Mouse (Mus musculus): Measurements from ENCODE around the gene Atp1a1.

The Atp1a1 gene

GRCm38 (mm10) chr3:101592281-101593265 is 11.9 kb downstream of the Atp1a1 start:
- DNase-seq = no peak

DNA sequence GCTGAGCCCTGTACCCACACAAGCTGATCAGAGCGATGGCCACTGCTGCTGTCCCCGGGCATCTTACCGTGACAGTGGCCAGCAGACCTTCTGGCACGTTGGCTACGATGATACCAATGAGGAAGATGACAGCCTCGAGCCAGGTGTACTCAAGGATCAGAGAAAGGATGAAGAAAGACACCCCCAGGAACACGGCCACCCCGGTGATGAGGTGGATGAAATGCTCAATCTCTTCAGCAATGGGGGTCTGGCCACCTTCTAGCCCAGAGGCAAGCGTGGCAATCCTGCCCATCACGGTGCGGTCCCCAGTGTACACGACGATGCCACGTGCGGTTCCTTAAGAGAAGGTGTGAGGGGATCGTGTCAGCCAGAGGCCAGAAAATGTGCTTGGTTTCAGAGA is 14.1 kb downstream of the Atp1a1 start:
- no peak for DNase-seq

- DNase-seq = no peak
Measured at GRCm38 (mm10) chr3:101588299-101588698, 16.2 kb downstream of the Atp1a1 start.

DNA sequence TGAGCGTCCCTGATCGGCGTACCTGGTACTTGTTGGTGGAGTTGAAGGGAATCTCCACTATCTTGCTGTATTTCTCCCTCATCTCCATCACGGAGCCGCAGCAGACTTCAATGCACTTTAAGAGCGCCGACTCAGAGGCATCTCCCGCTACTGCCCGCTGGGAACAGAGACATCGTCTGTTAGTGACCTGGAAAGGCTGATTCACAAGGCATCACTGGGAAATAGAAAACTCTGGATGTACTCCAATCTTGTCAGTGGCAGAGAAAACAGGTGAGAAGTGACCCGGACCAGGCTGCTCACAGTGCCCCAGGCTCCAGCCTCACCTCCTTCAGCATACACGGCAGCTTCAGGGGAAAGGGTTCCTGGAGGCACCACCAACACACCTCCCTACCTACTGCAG is 17.7 kb downstream of the Atp1a1 start:
- DNase-seq = no peak

- DNase-seq = no peak
Measured at GRCm38 (mm10) chr3:101578072-101578471, 26.4 kb downstream of the Atp1a1 start.

- DNase-seq = no peak
Measured at GRCm38 (mm10) chr3:101577361-101577760, 27.1 kb downstream of the Atp1a1 start.

GRCm38 (mm10) chr3:101575527-101576085 is 28.9 kb downstream of the Atp1a1 start:
- no peak for DNase-seq

DNA sequence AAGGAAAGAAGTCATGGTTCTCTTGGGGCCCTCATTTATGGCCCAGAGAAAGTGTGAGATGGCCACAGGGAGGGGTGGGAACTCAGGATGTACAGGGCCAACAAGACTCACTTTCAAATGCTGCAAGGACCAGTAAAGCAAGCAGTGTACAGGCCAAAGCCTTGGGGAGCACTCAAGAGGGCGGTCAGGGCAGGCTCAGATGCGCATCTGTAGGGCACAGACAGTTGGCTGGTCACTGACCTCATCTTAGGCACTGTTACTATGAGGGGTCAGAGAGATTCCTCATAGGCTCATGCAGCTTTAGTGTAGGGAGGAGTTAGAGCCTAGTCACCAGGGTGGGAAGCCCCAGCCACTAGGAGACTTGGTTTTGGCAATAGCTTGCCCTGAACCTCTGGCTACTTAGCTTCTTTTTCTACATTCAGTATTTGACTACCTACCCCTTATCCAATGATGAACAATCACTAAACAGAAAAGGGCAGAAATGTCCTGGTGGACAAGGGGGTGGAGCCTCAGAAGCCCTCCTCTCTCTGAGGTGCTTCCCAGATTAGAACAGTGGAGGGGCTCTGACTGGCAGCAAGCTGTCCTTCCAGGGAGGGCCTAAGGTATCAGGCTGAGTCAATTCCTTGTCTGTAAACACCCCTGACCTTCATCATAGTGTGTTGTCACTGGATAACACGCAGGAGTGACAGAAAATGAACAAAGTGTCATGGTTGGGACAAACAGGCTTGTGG is 29.9 kb downstream of the Atp1a1 start:
- no peak for DNase-seq

DNA sequence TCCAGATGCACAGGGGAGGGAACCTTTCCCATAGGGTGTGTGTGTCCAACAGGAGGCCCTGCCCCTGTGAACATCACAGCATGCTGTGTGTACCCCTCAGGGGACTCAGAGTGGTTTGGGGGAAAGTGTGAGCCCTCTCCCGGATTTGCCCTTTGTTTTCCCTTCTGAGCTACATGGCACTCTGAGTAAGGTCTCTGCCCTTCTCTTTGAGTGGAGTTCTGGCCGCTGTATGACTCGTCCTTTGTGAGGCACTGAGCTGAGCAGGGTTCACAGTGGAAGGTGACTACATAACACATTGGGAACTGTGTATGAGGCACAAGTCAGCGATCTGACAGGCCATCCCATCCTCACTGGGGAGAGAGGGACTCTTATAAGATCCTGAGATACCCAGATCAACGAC is 31.5 kb downstream of the Atp1a1 start:
- DNase-seq = no peak

GRCm38 (mm10) chr3:101572174-101572626 is 32.3 kb downstream of the Atp1a1 start:
- DNase-seq = no peak

- no peak for DNase-seq
Measured at GRCm38 (mm10) chr3:101571515-101572130, 32.9 kb downstream of the Atp1a1 start.

DNA sequence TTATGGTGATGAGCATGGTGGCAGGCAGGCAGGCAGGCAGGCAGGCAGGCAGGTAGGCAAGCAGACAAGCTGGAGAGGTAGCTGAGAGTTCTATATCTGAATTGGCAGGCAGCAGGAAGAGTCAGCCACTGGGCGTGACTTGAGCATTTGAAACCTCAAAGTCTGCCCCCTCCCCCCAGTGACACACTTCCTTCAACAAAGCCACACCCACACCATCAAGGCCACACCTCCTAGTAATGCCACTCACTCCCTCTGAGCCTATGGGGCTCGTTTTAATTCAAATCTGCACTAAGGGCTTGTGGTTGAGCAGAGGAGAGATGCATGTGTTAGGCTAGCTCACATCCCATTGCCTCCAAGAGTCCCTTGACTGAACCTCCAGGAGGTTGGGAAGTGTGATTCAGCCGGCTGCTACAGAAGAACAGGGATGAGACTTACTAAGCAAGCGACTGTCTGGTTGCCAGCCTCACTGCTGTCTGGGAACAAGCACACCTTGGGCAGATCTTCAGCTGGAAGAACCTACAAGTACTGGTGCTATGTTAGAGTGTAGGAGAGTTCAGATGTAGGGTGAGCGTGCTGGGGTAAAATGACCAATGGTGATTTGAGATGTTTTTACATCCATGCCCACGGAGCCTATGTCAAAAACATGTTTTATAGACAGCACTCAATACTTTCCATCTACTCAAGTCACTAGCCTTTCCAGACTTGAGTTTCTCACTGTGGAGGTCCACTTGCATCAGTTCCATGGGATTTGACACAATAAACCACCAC is 33.6 kb downstream of the Atp1a1 start:
- DNase-seq = no peak

- no peak for DNase-seq
Measured at GRCm38 (mm10) chr3:101570246-101570645, 34.2 kb downstream of the Atp1a1 start.

DNA sequence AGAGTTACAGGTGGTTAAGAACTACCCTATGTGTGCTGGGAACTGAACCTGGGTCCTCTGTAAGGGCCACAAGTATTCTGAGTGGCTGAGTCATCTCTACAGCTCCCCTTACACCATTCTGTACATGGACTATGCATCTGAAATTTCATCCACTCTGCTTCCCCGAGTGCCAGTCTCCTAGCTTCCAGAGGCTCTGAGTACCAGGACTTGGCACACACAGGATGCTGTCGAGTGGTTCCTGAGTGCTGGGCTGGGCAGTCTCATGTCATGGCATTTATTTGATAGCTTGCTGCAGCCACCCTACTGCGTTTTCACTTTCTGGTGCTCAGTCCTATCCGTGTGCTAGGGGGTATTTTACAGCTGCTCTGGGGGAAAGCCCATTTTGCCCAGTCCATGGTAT is 35.9 kb downstream of the Atp1a1 start:
- no peak for DNase-seq

GRCm38 (mm10) chr3:101564011-101564410 is 40.5 kb downstream of the Atp1a1 start:
- DNase-seq = no peak

GRCm38 (mm10) chr3:101562510-101563209 is 41.8 kb downstream of the Atp1a1 start:
- no peak for DNase-seq

GRCm38 (mm10) chr3:101561948-101562347 is 42.5 kb downstream of the Atp1a1 start:
- no peak for DNase-seq

- no peak for DNase-seq
Measured at GRCm38 (mm10) chr3:101560841-101561522, 43.5 kb downstream of the Atp1a1 start.

DNA sequence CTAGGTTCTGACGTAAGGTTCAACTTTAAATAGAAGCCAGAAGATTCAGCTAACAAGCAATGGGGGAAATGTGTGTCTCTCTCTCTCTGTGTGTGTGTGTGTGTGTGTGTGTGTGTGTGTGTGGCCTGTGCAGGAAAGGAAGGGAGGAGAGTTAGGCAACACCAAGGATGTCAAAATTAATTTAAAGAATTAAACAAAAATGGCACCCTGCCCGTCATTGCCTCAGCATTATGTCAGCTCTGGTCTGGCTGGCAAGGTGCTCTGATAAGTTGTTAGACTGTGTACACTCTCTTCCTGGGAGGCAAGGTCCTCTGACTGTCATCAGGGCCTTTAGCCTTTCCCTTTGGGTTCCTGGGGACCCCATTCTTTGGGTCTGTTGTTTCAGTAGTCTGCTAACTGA is 47.8 kb downstream of the Atp1a1 start:
- no peak for DNase-seq

- no peak for DNase-seq
Measured at GRCm38 (mm10) chr3:101552621-101553620, 51.6 kb downstream of the Atp1a1 start.

Measured in right cerebral cortex, postnatal 14 days (tissue).